Mouse (Mus musculus) G1E-ER4 (cell line): ENCODE results near the gene Ap2m1. TPM values are rescaled to one million over a fixed set of nuclear protein-coding genes. Genes with fewer than 3 reads are reported as not detected.

Experiments
- GATA1 ChIP-seq: IDR thresholded peaks from one replicate; pipeline ENCODE4 v1.8.0; 2012; ENCODE audit warnings: low read length, inconsistent platforms
- polyA plus RNA-seq: library from polyadenylated mRNA; stranded (reverse); fragments of >175 nt; gene quantifications from 2 replicates; pipeline ENCODE4 v1.2.3, GENCODE M21; 2012

Ap2m1 gene
- polyA plus RNA-seq, 1 experiment: 66.4 TPM

- no peak for TF ChIP-seq GATA1
Observed at GRCm38 (mm10) chr16:20549161-20549560, 13.9 kb downstream of the Ap2m1 start.

GRCm38 (mm10) chr16:20551691-20552090, 16.4 kb downstream of the Ap2m1 start:
- TF ChIP-seq GATA1: no peak

- TF ChIP-seq GATA1: no peak
Observed at GRCm38 (mm10) chr16:20552594-20552993, 17.3 kb downstream of the Ap2m1 start.

- TF ChIP-seq GATA1: no peak
Observed at GRCm38 (mm10) chr16:20555000-20555399, 19.7 kb downstream of the Ap2m1 start.

GRCm38 (mm10) chr16:20557381-20557780, 22.1 kb downstream of the Ap2m1 start:
- TF ChIP-seq GATA1: no peak

GRCm38 (mm10) chr16:20565075-20565474, 29.8 kb downstream of the Ap2m1 start:
- TF ChIP-seq GATA1: no peak

GRCm38 (mm10) chr16:20589366-20589938, 54.2 kb downstream of the Ap2m1 start, which contains the start of gene Vwa5b2:
Gene Vwa5b2, plus strand, starts transcription at chr16:20589471.
- no peak for TF ChIP-seq GATA1

GRCm38 (mm10) chr16:20589939-20590679, 54.8 kb downstream of the Ap2m1 start:
- TF ChIP-seq GATA1: no peak

- TF ChIP-seq GATA1: no peak
Observed at GRCm38 (mm10) chr16:20590680-20591038, 55.4 kb downstream of the Ap2m1 start.

- TF ChIP-seq GATA1: no peak
Observed at GRCm38 (mm10) chr16:20591076-20591705, 55.9 kb downstream of the Ap2m1 start.

Other genes starting within 250 kb of the Ap2m1 start
- 227 and 416 TPM in 2 replicates for gene Parl, start 233.1 kb upstream of the Ap2m1 start, polyA plus RNA-seq
- not detected in 2 replicates for gene Cyp2ab1, start 210.1 kb upstream of the Ap2m1 start, polyA plus RNA-seq
- gene Abcc5, start 109.1 kb upstream of the Ap2m1 start, polyA plus RNA-seq: 5.3 and 6.1 TPM in 2 replicates
- 37.0 and 41.0 TPM in 2 replicates for gene Eif2b5, start 36.7 kb upstream of the Ap2m1 start, polyA plus RNA-seq
- gene Dvl3, start 18.5 kb upstream of the Ap2m1 start, polyA plus RNA-seq: 27.3 and 29.1 TPM in 2 replicates
- gene Abcf3, start 13.1 kb downstream of the Ap2m1 start, polyA plus RNA-seq: 31.7 and 40.6 TPM in 2 replicates
- 0.06 and 0.13 TPM in 2 replicates for gene Vwa5b2, start 54.0 kb downstream of the Ap2m1 start, polyA plus RNA-seq
- gene Eef1akmt4, start 76.1 kb downstream of the Ap2m1 start, polyA plus RNA-seq: 4.2 and 14.3 TPM in 2 replicates
- gene Gm49333, start 76.1 kb downstream of the Ap2m1 start, polyA plus RNA-seq: not detected in 2 replicates
- gene Alg3, start 76.3 kb downstream of the Ap2m1 start, polyA plus RNA-seq: 11.5 and 15.2 TPM in 2 replicates
- gene Camk2n2, start 85.8 kb downstream of the Ap2m1 start, polyA plus RNA-seq: 0.71 and 0.84 TPM in 2 replicates
- gene Ece2, start 94.3 kb downstream of the Ap2m1 start, polyA plus RNA-seq: not detected in 2 replicates
- gene Psmd2, start 116.2 kb downstream of the Ap2m1 start, polyA plus RNA-seq: 341 and 527 TPM in 2 replicates
- gene Eif4g1, start 132.8 kb downstream of the Ap2m1 start, polyA plus RNA-seq: 1,202 and 1,405 TPM in 2 replicates
- 8.3 and 10.6 TPM in 2 replicates for gene Fam131a, start 157.8 kb downstream of the Ap2m1 start, polyA plus RNA-seq
- gene Polr2h, start 182.2 kb downstream of the Ap2m1 start, polyA plus RNA-seq: 3.3 and 6.9 TPM in 2 replicates
- gene Clcn2, start 182.3 kb downstream of the Ap2m1 start, polyA plus RNA-seq: 20.2 and 45.4 TPM in 2 replicates
- not detected in 2 replicates for gene Chrd, start 197.6 kb downstream of the Ap2m1 start, polyA plus RNA-seq
- not detected in 2 replicates for gene Thpo, start 199.0 kb downstream of the Ap2m1 start, polyA plus RNA-seq